Mouse (Mus musculus) limb, embryonic 14.5 days (tissue): Measurements from ENCODE around the gene Gm21970. TPM values are rescaled to one million over a fixed set of nuclear protein-coding genes. Genes with fewer than 3 reads are reported as not detected.

ENCODE experiments used
- ATAC-seq: fragments of 200-750 bp; cut with Nextera tagmentation; 2 replicates; pipeline ENCODE4 v1.8.0; 2017; ENCODE audit warnings: low read depth, moderate number of reproducible peaks, moderate TSS enrichment; ENCODE audit not compliant: low FRiP score
- DNase-seq: peaks from one replicate; pipeline ENCODE4 v3.0.0-alpha.2; 2015; ENCODE audit warnings: low spot score
- H3K27ac ChIP-seq: fragments of 300-500 bp; sonication (generic); replicated peaks from 2 replicates; pipeline ENCODE4 v1.5.1; 2014; ENCODE audit warnings: low read depth, mild to moderate bottlenecking, low read length, moderate library complexity, mixed read lengths
- H3K27me3 ChIP-seq: fragments of 300-500 bp; sonication (generic); 2 replicates; pipeline ENCODE4 v1.6.1; 2014; ENCODE audit warnings: low read length, mixed read lengths; ENCODE audit not compliant: control insufficient read depth, insufficient read depth
- H3K36me3 ChIP-seq: fragments of 300-500 bp; sonication (generic); 2 replicates; pipeline ENCODE4 v1.6.1; 2014; ENCODE audit warnings: mild to moderate bottlenecking, low read length, moderate library complexity, mixed read lengths; ENCODE audit not compliant: control insufficient read depth, insufficient read depth
- H3K4me1 ChIP-seq: fragments of 300-500 bp; sonication (generic); 2 replicates; pipeline ENCODE4 v1.6.1; 2014; ENCODE audit warnings: antibody characterized with exemption, low read length, mixed read lengths; ENCODE audit not compliant: control insufficient read depth, insufficient read depth
- H3K4me2 ChIP-seq: fragments of 300-500 bp; sonication (generic); replicated peaks from 2 replicates; pipeline ENCODE4 v1.6.1; 2014; ENCODE audit warnings: low read depth, mild to moderate bottlenecking, low read length, moderate library complexity; ENCODE audit not compliant: severe bottlenecking
- H3K4me3 ChIP-seq: fragments of 300-500 bp; sonication (generic); replicated peaks from 2 replicates; pipeline ENCODE4 v1.5.1; 2014; ENCODE audit warnings: low read length
- H3K9ac ChIP-seq: fragments of 300-500 bp; sonication (generic); 2 replicates; pipeline ENCODE4 v1.6.1; 2014; ENCODE audit warnings: mild to moderate bottlenecking, low read depth, low read length, moderate library complexity; ENCODE audit not compliant: severe bottlenecking
- H3K9me3 ChIP-seq: fragments of 300-500 bp; sonication (generic); 2 replicates; pipeline ENCODE4 v1.6.1; 2016; ENCODE audit warnings: low read length; ENCODE audit not compliant: control insufficient read depth
- POLR2A ChIP-seq: fragments of 200-500 bp; IDR thresholded peaks from 2 replicates; pipeline ENCODE4 v1.8.0; 2012; ENCODE audit warnings: inconsistent platforms, mild to moderate bottlenecking, moderate library complexity, borderline replicate concordance; ENCODE audit not compliant: insufficient read depth, insufficient read length; ENCODE audit errors: extremely low read depth
- WGBS: fragments of 180-500 bp; shearing (Covaris S2); extraction: QIAGEN DNeasy Blood & Tissue Kit; methylation state at CpG from one replicate; pipeline ENCODE4 v1.1.7; 2014; 5-methylcytosine and 5-hydroxymethylcytosine counted together
- polyA plus RNA-seq, 2 experiments: library from polyadenylated mRNA; depleted of rRNA in 1 of 2; stranded (reverse) in 1 of 2; unstranded in 1 of 2; fragments of >200 nt; fragmentation: Nextera tagmentation in 1 of 2; extraction: Ambion mirVana in 1 of 2; gene quantifications; 2 replicates each; pipeline versions ENCODE4 v1.2.1 to v1.2.3; 2012 to 2014

Gene Gm21970
- polyA plus RNA-seq, 2 experiments = not detected

GRCm38 (mm10) chr16:91451949-91452348 lies 60.4 kb downstream of the Gm21970 start:
- no peaks in the 10 kb centered on the region for H3K9me3 ChIP-seq
- peaks cover 6% of the 10 kb centered on the region for H3K4me1 ChIP-seq
- H3K36me3 ChIP-seq = no peaks in the 10 kb centered on the region
- no peak for DNase-seq
- H3K9ac ChIP-seq = no peak overlapping the region
- H3K27ac ChIP-seq = no peak overlapping the region
- 71% methylated on average over 2 of the region's 2 CpGs for WGBS
- TF ChIP-seq POLR2A = no peak
- no peak overlapping the region for H3K4me3 ChIP-seq
- H3K27me3 ChIP-seq = no peaks in the 10 kb centered on the region
- H3K4me2 ChIP-seq = no peak overlapping the region
- ATAC-seq = no peak

- Histone ChIP-seq H3K27ac (no peak overlapping the region), H3K4me2 (no peak overlapping the region), H3K9me3 (no peaks in the 10 kb centered on the region), H3K4me3 (no peak overlapping the region), H3K27me3 (no peaks in the 10 kb centered on the region), H3K36me3 (no peaks in the 10 kb centered on the region), H3K4me1 (peaks cover 6% of the 10 kb centered on the region), H3K9ac (no peak overlapping the region)
- ATAC-seq (no peak), DNase-seq (no peak)
- no peak for TF ChIP-seq POLR2A
- WGBS = 42% methylated on average over 6 of the region's 6 CpGs
Observed at GRCm38 (mm10) chr16:91452363-91452896, 60.9 kb downstream of the Gm21970 start.

- H3K4me2 ChIP-seq = no peak overlapping the region
- H3K4me3 ChIP-seq = no peak overlapping the region
- no peak overlapping the region for H3K27ac ChIP-seq
- no peak overlapping the region for H3K9ac ChIP-seq
- peaks cover 6% of the 10 kb centered on the region for H3K4me1 ChIP-seq
- H3K36me3 ChIP-seq = no peaks in the 10 kb centered on the region
- H3K9me3 ChIP-seq = no peaks in the 10 kb centered on the region
- no peak for DNase-seq
- 75% methylated on average over 4 of the region's 4 CpGs for WGBS
- no peak for TF ChIP-seq POLR2A
- H3K27me3 ChIP-seq = no peaks in the 10 kb centered on the region
- ATAC-seq = no peak
Observed at GRCm38 (mm10) chr16:91455868-91456267, 64.3 kb downstream of the Gm21970 start.

GRCm38 (mm10) chr16:91458301-91458746 lies 66.8 kb downstream of the Gm21970 start:
- ATAC-seq (no peak), DNase-seq (no peak)
- Histone ChIP-seq H3K9me3 (no peaks in the 10 kb centered on the region), H3K9ac (no peak overlapping the region), H3K36me3 (no peaks in the 10 kb centered on the region), H3K27me3 (no peaks in the 10 kb centered on the region), H3K27ac (no peak overlapping the region), H3K4me2 (no peak overlapping the region), H3K4me1 (no peaks in the 10 kb centered on the region), H3K4me3 (no peak overlapping the region)
- no peak for TF ChIP-seq POLR2A
- whole genome bisulfite sequencing = 78% methylated on average over 21 of the region's 21 CpGs

- no peak overlapping the region for H3K9ac ChIP-seq
- no peak for DNase-seq
Observed at GRCm38 (mm10) chr16:91458976-91459375, 67.5 kb downstream of the Gm21970 start.

GRCm38 (mm10) chr16:91459396-91459795 lies 67.9 kb downstream of the Gm21970 start:
- Histone ChIP-seq H3K9ac (no peak overlapping the region), H3K36me3 (no peaks in the 10 kb centered on the region), H3K4me2 (no peak overlapping the region), H3K9me3 (no peaks in the 10 kb centered on the region), H3K4me3 (no peak overlapping the region), H3K4me1 (peaks cover 4% of the 10 kb centered on the region), H3K27me3 (no peaks in the 10 kb centered on the region), H3K27ac (no peak overlapping the region)
- WGBS = 93% methylated on average over 3 of the region's 3 CpGs
- DNase-seq (no peak), ATAC-seq (no peak)
- TF ChIP-seq POLR2A = no peak

More at GRCm38 (mm10) chr16:91458976-91459375, 67.5 kb downstream of the Gm21970 start:
- 67% methylated on average over 5 of the region's 5 CpGs for WGBS
- no peak overlapping the region for H3K27ac ChIP-seq
- no peak for TF ChIP-seq POLR2A
- H3K27me3 ChIP-seq = no peaks in the 10 kb centered on the region
- H3K4me1 ChIP-seq = no peaks in the 10 kb centered on the region
- ATAC-seq = no peak
- H3K4me2 ChIP-seq = no peak overlapping the region
- no peaks in the 10 kb centered on the region for H3K9me3 ChIP-seq
- H3K4me3 ChIP-seq = no peak overlapping the region
- H3K36me3 ChIP-seq = no peaks in the 10 kb centered on the region
